Mouse (Mus musculus) kidney, adult 2 months (tissue): ENCODE measurements around the gene Lingo2. TPM values are rescaled to one million over a fixed set of nuclear protein-coding genes. Genes with fewer than 3 reads are reported as not detected.

Source experiments
- DNase-seq: peaks from one replicate; pipeline ENCODE4 v3.0.0; 2021
- H3K27ac ChIP-seq: fragments of 200-500 bp; 2 replicates; pipeline ENCODE4 v1.5.1; 2012; ENCODE audit warnings: low read depth, low read length, control low read depth, inconsistent platforms; ENCODE audit not compliant: insufficient read depth
- H3K27me3 ChIP-seq: fragments of 200-500 bp; replicated peaks from 2 replicates; pipeline ENCODE4 v1.6.1; 2012; ENCODE audit warnings: mild to moderate bottlenecking, moderate library complexity, low read length, inconsistent platforms; ENCODE audit not compliant: control insufficient read depth, insufficient read depth
- H3K36me3 ChIP-seq: fragments of 200-500 bp; 2 replicates; pipeline ENCODE4 v1.6.1; 2012; ENCODE audit warnings: mild to moderate bottlenecking, moderate library complexity, low read length, inconsistent platforms; ENCODE audit not compliant: control insufficient read depth, insufficient read depth
- H3K4me1 ChIP-seq: fragments of 200-500 bp; 2 replicates; pipeline ENCODE4 v1.6.1; 2011; ENCODE audit warnings: low read length; ENCODE audit not compliant: control insufficient read depth, insufficient read depth
- H3K4me3 ChIP-seq: fragments of 200-500 bp; 2 replicates; pipeline ENCODE4 v1.5.1; 2011; ENCODE audit warnings: mild to moderate bottlenecking, low read depth, low read length, control low read depth; ENCODE audit not compliant: insufficient read depth
- CTCF ChIP-seq: fragments of 200-500 bp; conservative IDR thresholded peaks from 2 replicates; pipeline ENCODE4 v1.5.1; 2011; ENCODE audit warnings: low read depth, mild to moderate bottlenecking, control low read depth, low read length, moderate library complexity, mixed read lengths; ENCODE audit not compliant: insufficient read depth, insufficient read length
- POLR2A ChIP-seq: fragments of 200-500 bp; IDR thresholded peaks from one replicate; pipeline ENCODE4 v1.6.1; 2011; ENCODE audit warnings: low read depth, low read length, control low read depth
- WGBS: fragments of 180-500 bp; shearing (Covaris S2); methylation state at CpG from one replicate; pipeline ENCODE4 v1.1.7; 2018; 5-methylcytosine and 5-hydroxymethylcytosine counted together
- polyA plus RNA-seq: library from polyadenylated mRNA; depleted of rRNA; stranded (reverse); fragments of >200 nt; gene quantifications from 2 replicates; pipeline ENCODE4 v1.2.3, GENCODE M21; 2012

The Lingo2 gene
- polyA plus RNA-seq, 1 experiment, result 0.09 TPM

- WGBS, result 45% methylated on average over 5 of the region's 5 CpGs
- TF ChIP-seq CTCF, result no peak
- TF ChIP-seq POLR2A, result no peak
- DNase-seq, result no peak
- Histone ChIP-seq H3K27ac (no peak overlapping the region), H3K4me3 (no peak overlapping the region), H3K27me3 (no peaks in the 10 kb centered on the region), H3K4me1 (no peaks in the 10 kb centered on the region), H3K36me3 (no peaks in the 10 kb centered on the region)
Observed at GRCm38 (mm10) chr4:36032039-36032438, 919.5 kb downstream of the Lingo2 start.

- 38% methylated on average over 4 of the region's 4 CpGs for WGBS
- H3K36me3 ChIP-seq, result no peaks in the 10 kb centered on the region
- no peak overlapping the region for H3K27ac ChIP-seq
- TF ChIP-seq CTCF (no peak), POLR2A (no peak)
- H3K4me3 ChIP-seq, result no peak overlapping the region
- H3K4me1 ChIP-seq, result no peaks in the 10 kb centered on the region
- H3K27me3 ChIP-seq, result no peaks in the 10 kb centered on the region
- peak; percentile 18 for DNase-seq
Observed at GRCm38 (mm10) chr4:36014181-36014580, 937.4 kb downstream of the Lingo2 start.

GRCm38 (mm10) chr4:35992005-35992763, 959.4 kb downstream of the Lingo2 start:
- Histone ChIP-seq H3K4me3 (no peak overlapping the region), H3K36me3 (no peaks in the 10 kb centered on the region), H3K27ac (no peak overlapping the region), H3K4me1 (no peaks in the 10 kb centered on the region), H3K27me3 (no peaks in the 10 kb centered on the region)
- no peak for TF ChIP-seq POLR2A
- TF ChIP-seq CTCF, result no peak
- WGBS, result 62% methylated on average over 2 of the region's 2 CpGs
- no peak for DNase-seq

- H3K4me3 ChIP-seq, result no peak overlapping the region
- H3K27ac ChIP-seq, result no peak overlapping the region
- no peaks in the 10 kb centered on the region for H3K4me1 ChIP-seq
- no peaks in the 10 kb centered on the region for H3K36me3 ChIP-seq
- H3K27me3 ChIP-seq, result no peaks in the 10 kb centered on the region; the same call in 1 of the 2 replicates
- DNase-seq, result no peak
- 76% methylated on average over 6 of the region's 6 CpGs for WGBS
- TF ChIP-seq CTCF, result no peak
Observed at GRCm38 (mm10) chr4:35986012-35986411, 965.5 kb downstream of the Lingo2 start.

GRCm38 (mm10) chr4:35963532-35963931, 988.0 kb downstream of the Lingo2 start:
- no peak overlapping the region for H3K4me3 ChIP-seq
- WGBS, result 79% methylated on average over 4 of the region's 4 CpGs
- H3K4me1 ChIP-seq, result no peaks in the 10 kb centered on the region
- no peak overlapping the region for H3K27ac ChIP-seq
- TF ChIP-seq CTCF, result no peak
- TF ChIP-seq POLR2A, result no peak
- DNase-seq, result no peak
- H3K27me3 ChIP-seq, result no peaks in the 10 kb centered on the region
- no peaks in the 10 kb centered on the region for H3K36me3 ChIP-seq

GRCm38 (mm10) chr4:35951894-35952293, 999.7 kb downstream of the Lingo2 start:
- H3K4me1 ChIP-seq, result no peaks in the 10 kb centered on the region
- TF ChIP-seq POLR2A, result no peak
- no peak for TF ChIP-seq CTCF
- DNase-seq, result no peak
- no peak overlapping the region for H3K27ac ChIP-seq
- no peaks in the 10 kb centered on the region for H3K27me3 ChIP-seq
- H3K36me3 ChIP-seq, result no peaks in the 10 kb centered on the region
- H3K4me3 ChIP-seq, result no peak overlapping the region

- WGBS, result 84% methylated on average over 3 of the region's 3 CpGs
- TF ChIP-seq POLR2A (no peak), CTCF (no peak)
- DNase-seq, result no peak
- Histone ChIP-seq H3K27me3 (no peaks in the 10 kb centered on the region), H3K36me3 (no peaks in the 10 kb centered on the region), H3K4me1 (no peaks in the 10 kb centered on the region), H3K27ac (no peak overlapping the region), H3K4me3 (no peak overlapping the region)
Observed at GRCm38 (mm10) chr4:35951251-35951650, 1000.3 kb downstream of the Lingo2 start.
